In genomic region chr17:33552113-33552512, GRCm38 (mm10) we compare ENCODE assay signal across 26 mouse cellular contexts.
"Had no signal": no experiment of that assay in that cellular context is flagged by ENCODE, and none has a peak within 500 bp of the region (broad histone marks: within the 10 kb centered on the region; RNA-seq: fewer than 3 reads in every experiment).

No protein-coding gene starts in this region.

- H3K4me2 ChIP-seq: heart, embryonic 11.5 days; heart, embryonic 13.5 days; heart, embryonic 15.5 days; hindbrain, embryonic 13.5 days; hindbrain, embryonic 15.5 days; intestine, embryonic 15.5 days; limb, embryonic 13.5 days; limb, embryonic 15.5 days; liver, embryonic 12.5 days had no signal

- ATAC-seq: inflammation-experienced regulatory T-cells, adult 6 months; intestine, embryonic 15.5 days; intestine, postnatal 0 days had no signal

- H3K27ac ChIP-seq: heart, adult 2 months; heart, embryonic 13.5 days; heart, embryonic 15.5 days; hindbrain, embryonic 13.5 days; hindbrain, embryonic 15.5 days; hindbrain, postnatal 0 days; intestine, embryonic 15.5 days; limb, embryonic 13.5 days; limb, embryonic 15.5 days; liver, embryonic 12.5 days had no signal

- H3K9ac ChIP-seq: heart, embryonic 13.5 days; heart, embryonic 15.5 days; hindbrain, embryonic 13.5 days; hindbrain, embryonic 15.5 days; intestine, embryonic 15.5 days; limb, embryonic 13.5 days; limb, embryonic 15.5 days; liver, embryonic 12.5 days had no signal

- H3K4me3 ChIP-seq: heart, adult 2 months; heart, embryonic 13.5 days; heart, embryonic 15.5 days; hindbrain, embryonic 13.5 days; hindbrain, embryonic 15.5 days; intestine, embryonic 15.5 days; limb, embryonic 13.5 days; limb, embryonic 15.5 days; liver, embryonic 12.5 days had no signal

- DNase-seq: gastrocnemius, postnatal 14 days; gastrocnemius, postnatal 36 days; heart, adult 11 months; heart, adult 2 months; heart, postnatal 14 days; heart, postnatal 36 days; kidney, adult 18-20 months; kidney, adult 8-10 months; kidney, postnatal 10 days; kidney, postnatal 25 days; kidney, postnatal 4 days; layer of hippocampus, adult 9-11 months; layer of hippocampus, postnatal 36 days; left cerebral cortex, postnatal 4 days had no signal

- H3K27me3 ChIP-seq: heart, embryonic 13.5 days; heart, embryonic 15.5 days; hindbrain, embryonic 13.5 days; hindbrain, embryonic 15.5 days; intestine, embryonic 15.5 days; limb, embryonic 13.5 days; limb, embryonic 15.5 days; liver, embryonic 12.5 days had no signal

- H3K9me3 ChIP-seq: heart, embryonic 13.5 days; heart, embryonic 15.5 days; hindbrain, embryonic 13.5 days; hindbrain, embryonic 15.5 days; intestine, embryonic 15.5 days; limb, embryonic 13.5 days; limb, embryonic 15.5 days; liver, embryonic 12.5 days had no signal

- H3K4me1 ChIP-seq: heart, embryonic 13.5 days; heart, embryonic 15.5 days; hindbrain, embryonic 13.5 days; hindbrain, embryonic 15.5 days; intestine, embryonic 15.5 days; limb, embryonic 13.5 days; liver, embryonic 12.5 days had no signal
